Mouse (Mus musculus) midbrain, embryonic 14.5 days (tissue): ENCODE data around the gene Adgrl1. TPM values are rescaled to one million over a fixed set of nuclear protein-coding genes. Genes with fewer than 3 reads are reported as not detected.

ENCODE experiments used
- ATAC-seq: fragments of 200-750 bp; cut with Nextera tagmentation; 2 replicates; pipeline ENCODE4 v1.8.0; 2017; ENCODE audit warnings: moderate number of reproducible peaks, moderate library complexity; ENCODE audit not compliant: low FRiP score, low TSS enrichment
- DNase-seq: peaks from one replicate; pipeline ENCODE4 v3.0.0-alpha.2; 2015
- H3K27ac ChIP-seq: fragments of 300-500 bp; sonication (generic); replicated peaks from 2 replicates; pipeline ENCODE4 v1.5.1; 2014; ENCODE audit warnings: mild to moderate bottlenecking, low read depth, low read length, moderate library complexity
- H3K27me3 ChIP-seq: fragments of 300-500 bp; sonication (generic); 2 replicates; pipeline ENCODE4 v1.6.1; 2014; ENCODE audit warnings: low read length, control low read depth, mixed read lengths; ENCODE audit not compliant: control insufficient read depth, insufficient read depth
- H3K36me3 ChIP-seq: fragments of 300-500 bp; sonication (generic); 2 replicates; pipeline ENCODE4 v1.6.1; 2014; ENCODE audit warnings: low read length, control low read depth; ENCODE audit not compliant: control insufficient read depth, insufficient read depth
- H3K4me1 ChIP-seq: fragments of 300-500 bp; sonication (generic); 2 replicates; pipeline ENCODE4 v1.6.1; 2014; ENCODE audit warnings: mild to moderate bottlenecking, antibody characterized with exemption, low read length, control low read depth; ENCODE audit not compliant: control insufficient read depth, insufficient read depth
- H3K4me2 ChIP-seq: fragments of 300-500 bp; sonication (generic); 2 replicates; pipeline ENCODE4 v1.6.1; 2014; ENCODE audit warnings: mild to moderate bottlenecking, low read length, moderate library complexity
- H3K4me3 ChIP-seq: fragments of 300-500 bp; sonication (generic); replicated peaks from 2 replicates; pipeline ENCODE4 v1.5.1; 2014; ENCODE audit warnings: low read depth, low read length
- H3K9ac ChIP-seq: fragments of 300-500 bp; sonication (generic); replicated peaks from 2 replicates; pipeline ENCODE4 v1.6.1; 2014; ENCODE audit warnings: mild to moderate bottlenecking, low read length, moderate library complexity
- H3K9me3 ChIP-seq: fragments of 300-500 bp; sonication (generic); 2 replicates; pipeline ENCODE4 v1.6.1; 2016; ENCODE audit warnings: low read length, control low read depth, mixed read lengths; ENCODE audit not compliant: control insufficient read depth
- WGBS: fragments of 180-500 bp; shearing (Covaris S2); extraction: QIAGEN DNeasy Blood & Tissue Kit; methylation state at CpG from one replicate; pipeline ENCODE4 v1.1.7; 2014; 5-methylcytosine and 5-hydroxymethylcytosine counted together
- polyA plus RNA-seq: library from polyadenylated mRNA; unstranded; fragments of >200 nt; fragmentation: Nextera tagmentation; extraction: Ambion mirVana; gene quantifications from 2 replicates; pipeline ENCODE4 v1.2.1, GENCODE M21; 2014

Gene Adgrl1
- polyA plus RNA-seq, 1 experiment from 2014 or later = 77.2 TPM

DNA sequence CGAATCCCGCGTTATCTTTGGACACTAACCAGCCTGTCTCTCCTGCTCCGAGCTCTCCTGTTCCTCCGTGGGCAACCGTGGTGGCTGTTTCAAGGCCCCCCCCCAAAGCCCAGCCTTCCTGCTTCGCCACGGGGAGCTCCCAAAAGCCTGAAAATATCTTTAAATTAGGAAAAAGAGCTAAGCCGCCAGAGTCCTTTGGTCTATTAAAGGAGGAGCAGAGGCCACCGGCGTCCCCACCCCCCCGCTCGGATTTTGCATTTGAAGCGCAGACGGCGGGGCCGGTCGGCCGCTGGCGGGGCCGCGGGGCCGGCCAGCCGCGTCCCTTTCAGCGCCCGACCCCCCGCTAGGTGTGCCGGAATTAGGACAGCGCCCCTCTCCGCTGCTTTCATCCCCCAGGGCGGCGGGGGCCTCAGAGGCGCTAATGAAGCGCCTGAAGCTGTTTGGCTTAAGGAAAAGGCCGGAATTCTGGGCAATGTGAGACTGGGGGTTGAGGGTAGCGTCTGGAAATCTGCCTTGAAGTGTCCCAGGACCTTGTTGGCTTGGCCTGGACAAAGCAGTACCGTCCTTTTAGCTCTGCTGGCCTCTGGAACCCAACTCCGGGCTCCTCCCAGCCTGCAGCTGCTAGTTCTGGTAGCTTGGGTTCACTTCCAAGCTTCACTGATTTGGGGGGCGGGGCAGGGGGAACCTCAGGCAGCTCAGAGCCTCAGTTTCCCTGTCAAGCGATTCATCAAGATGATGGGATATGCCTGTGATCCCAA, 23.6 kb upstream of the Adgrl1 start:
- H3K9me3 ChIP-seq = peaks cover 4% of the 10 kb centered on the region; the same call in 1 of the 2 replicates
- H3K36me3 ChIP-seq = no peaks in the 10 kb centered on the region
- DNase-seq (peak; percentile 68), ATAC-seq (peak; percentile 24)
- H3K27me3 ChIP-seq = 0 out of 2 replicates have a peak, but pooled peaks cover 4% of the 10 kb centered on the region
- peak overlapping the region; percentile 73 for H3K9ac ChIP-seq
- H3K4me2 ChIP-seq = peak overlapping the region; percentile 85
- WGBS = 2% methylated on average over 41 of the region's 41 CpGs
- peak overlapping the region; percentile 88 for H3K27ac ChIP-seq
- peaks cover 22% of the 10 kb centered on the region for H3K4me1 ChIP-seq
- peak overlapping the region; percentile 66 for H3K4me3 ChIP-seq

DNA sequence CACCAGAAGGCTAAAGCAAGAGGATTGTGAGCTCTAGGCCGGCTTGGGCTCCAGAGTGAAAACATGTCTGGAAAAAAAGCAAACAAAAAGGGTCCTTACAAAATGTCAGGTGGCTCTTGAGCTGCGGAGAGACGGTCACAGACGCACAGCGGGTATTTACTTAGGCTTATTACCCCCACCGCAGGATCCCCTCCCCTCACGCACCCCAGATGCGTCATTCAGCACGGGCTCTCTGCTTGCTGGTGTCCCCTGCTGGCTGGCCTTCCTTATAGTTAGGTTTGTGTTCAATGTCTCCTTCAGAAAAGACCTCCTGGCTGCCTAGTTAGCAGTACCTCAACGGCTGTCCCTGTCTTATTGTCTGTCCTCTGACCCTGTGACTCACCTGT, 23.1 kb upstream of the Adgrl1 start:
- WGBS = 3% methylated on average over 10 of the region's 10 CpGs
- Histone ChIP-seq H3K4me2 (peak overlapping the region; percentile 85), H3K27ac (peak overlapping the region; percentile 88; the same call in 1 of the 2 replicates), H3K27me3 (0 out of 2 replicates have a peak, but pooled peaks cover 4% of the 10 kb centered on the region), H3K9me3 (no peaks in the 10 kb centered on the region; the same call in 1 of the 2 replicates), H3K36me3 (no peaks in the 10 kb centered on the region), H3K4me3 (peak overlapping the region; percentile 66), H3K9ac (no peak overlapping the region), H3K4me1 (peaks cover 22% of the 10 kb centered on the region)
- DNase-seq (peak; percentile 67), ATAC-seq (no peak)

DNA sequence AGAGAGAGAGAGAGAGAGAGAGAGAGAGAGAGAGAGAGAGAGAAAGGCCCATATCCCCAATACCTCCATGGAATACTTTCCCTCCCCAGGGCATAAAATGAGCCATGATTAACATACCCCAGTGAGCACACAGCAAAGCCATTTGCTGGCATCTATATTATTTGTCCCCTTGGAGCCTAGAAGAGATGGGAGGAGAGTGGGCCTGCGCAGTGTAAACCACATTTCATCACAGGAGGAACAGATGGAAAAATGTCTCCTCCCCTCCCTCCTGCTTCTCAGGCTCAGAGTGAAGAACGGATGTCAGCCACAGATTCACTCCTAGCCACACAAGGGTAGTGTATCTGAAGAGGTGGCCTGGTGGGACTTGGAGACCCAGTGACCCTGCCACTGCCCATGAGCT, 11.5 kb upstream of the Adgrl1 start:
- DNase-seq = no peak
- WGBS = 78% methylated on average over 2 of the region's 2 CpGs
- no peaks in the 10 kb centered on the region for H3K27me3 ChIP-seq
- no peak overlapping the region for H3K4me2 ChIP-seq
- no peak for ATAC-seq
- no peaks in the 10 kb centered on the region for H3K4me1 ChIP-seq
- no peak overlapping the region for H3K9ac ChIP-seq
- H3K27ac ChIP-seq = no peak overlapping the region
- no peak overlapping the region for H3K4me3 ChIP-seq
- no peaks in the 10 kb centered on the region for H3K36me3 ChIP-seq
- no peaks in the 10 kb centered on the region for H3K9me3 ChIP-seq

DNA sequence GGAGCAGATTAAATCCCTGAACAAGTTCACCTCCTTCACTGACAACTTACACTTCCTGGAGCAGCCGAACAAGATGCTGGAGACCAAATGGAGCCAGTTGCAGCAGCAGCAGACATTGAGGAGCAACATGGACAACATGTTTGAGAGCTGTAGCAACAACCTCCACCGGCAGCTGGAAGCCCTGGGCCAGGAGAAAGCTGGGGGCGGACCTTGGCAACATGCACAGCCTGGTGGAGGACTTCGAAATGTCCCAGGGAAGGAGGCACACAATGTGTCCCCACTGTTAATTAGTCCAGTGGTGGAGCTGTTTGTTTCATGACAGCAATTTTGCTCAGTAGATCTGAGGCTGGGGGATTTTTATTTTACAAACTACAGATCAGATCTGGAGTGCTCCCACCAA, 7.8 kb upstream of the Adgrl1 start:
- H3K9ac ChIP-seq = no peak overlapping the region
- no peaks in the 10 kb centered on the region for H3K36me3 ChIP-seq
- H3K27me3 ChIP-seq = no peaks in the 10 kb centered on the region; the same call in 1 of the 2 replicates
- DNase-seq (no peak), ATAC-seq (no peak)
- H3K4me1 ChIP-seq = 0 out of 2 replicates have a peak, but pooled peaks cover 2% of the 10 kb centered on the region
- no peak overlapping the region for H3K27ac ChIP-seq
- no peak overlapping the region for H3K4me3 ChIP-seq
- no peaks in the 10 kb centered on the region for H3K9me3 ChIP-seq
- WGBS = 82% methylated on average over 4 of the region's 4 CpGs
- no peak overlapping the region for H3K4me2 ChIP-seq

DNA sequence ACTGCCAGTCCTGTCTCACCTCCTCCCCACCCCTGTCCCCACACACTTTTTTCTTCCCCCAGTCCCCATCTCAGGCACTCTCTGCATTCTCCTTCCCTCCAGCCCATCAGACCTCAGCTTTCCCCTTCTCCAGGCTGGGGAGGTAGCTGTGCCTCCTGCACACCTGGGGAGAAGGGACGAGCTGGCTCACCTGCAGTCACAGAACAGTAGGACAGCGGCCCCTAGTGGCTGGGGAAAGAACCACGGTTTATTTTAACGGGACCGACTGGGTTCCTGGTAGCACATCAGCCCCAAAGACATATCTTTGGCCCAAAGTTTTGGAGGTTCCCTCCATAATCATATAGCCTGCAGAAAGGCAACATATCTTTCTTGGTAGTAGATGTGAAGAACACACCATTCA, 6.0 kb upstream of the Adgrl1 start:
- Histone ChIP-seq H3K4me1 (peaks cover 17% of the 10 kb centered on the region), H3K27me3 (no peaks in the 10 kb centered on the region; the same call in 1 of the 2 replicates), H3K9ac (no peak overlapping the region), H3K36me3 (no peaks in the 10 kb centered on the region), H3K27ac (no peak overlapping the region), H3K4me2 (no peak overlapping the region), H3K4me3 (no peak overlapping the region), H3K9me3 (no peaks in the 10 kb centered on the region)
- no peak for ATAC-seq
- DNase-seq = peak; percentile 81
- 5% methylated on average over 5 of the region's 5 CpGs for WGBS

DNA sequence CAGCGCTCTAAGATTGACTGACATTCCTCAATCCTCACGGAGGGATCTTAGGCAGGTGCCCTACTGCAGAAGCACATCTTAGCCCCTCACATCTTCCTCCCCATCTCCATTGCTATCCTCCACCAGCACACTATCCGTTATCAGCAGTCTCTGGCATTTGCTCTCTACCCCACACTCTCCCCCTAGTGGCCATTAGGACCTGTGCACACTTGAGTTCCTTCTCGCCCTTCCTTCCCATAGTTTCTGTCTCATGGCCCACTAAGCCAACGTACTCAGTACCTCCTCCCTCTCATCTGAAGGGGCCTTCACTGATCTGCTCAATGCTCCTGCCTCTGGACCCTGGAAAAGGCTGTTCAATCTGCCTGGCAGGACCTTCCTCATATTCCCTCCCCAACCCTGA, 4.0 kb upstream of the Adgrl1 start:
- DNase-seq (peak; percentile 81), ATAC-seq (no peak)
- Histone ChIP-seq H3K27me3 (no peaks in the 10 kb centered on the region; the same call in 1 of the 2 replicates), H3K9me3 (no peaks in the 10 kb centered on the region), H3K4me1 (peaks cover 17% of the 10 kb centered on the region), H3K9ac (no peak overlapping the region), H3K36me3 (no peaks in the 10 kb centered on the region), H3K4me2 (no peak overlapping the region), H3K4me3 (no peak overlapping the region), H3K27ac (no peak overlapping the region)
- 6% methylated on average over 5 of the region's 5 CpGs for WGBS

DNA sequence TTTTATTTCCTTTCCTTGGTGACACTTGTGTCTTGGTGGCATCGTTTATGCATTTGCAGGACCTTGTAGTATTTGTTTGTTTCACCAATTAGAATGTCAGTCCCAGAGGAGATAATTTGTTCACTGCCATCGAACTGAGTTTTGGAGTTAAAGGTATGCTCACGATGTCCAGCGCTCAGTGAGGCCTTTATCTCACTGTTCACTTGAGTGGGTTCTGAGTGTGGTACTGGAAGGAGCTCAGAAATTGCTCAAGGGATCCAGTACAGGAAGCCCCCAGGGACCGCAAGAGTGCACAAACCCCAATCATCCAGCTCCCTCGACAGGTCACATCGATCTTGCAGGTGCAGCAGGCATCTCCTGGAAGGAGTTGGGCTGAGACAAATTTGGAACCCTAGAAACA, 3.4 kb upstream of the Adgrl1 start:
- 85% methylated on average over 7 of the region's 7 CpGs for WGBS
- no peak for ATAC-seq

DNA sequence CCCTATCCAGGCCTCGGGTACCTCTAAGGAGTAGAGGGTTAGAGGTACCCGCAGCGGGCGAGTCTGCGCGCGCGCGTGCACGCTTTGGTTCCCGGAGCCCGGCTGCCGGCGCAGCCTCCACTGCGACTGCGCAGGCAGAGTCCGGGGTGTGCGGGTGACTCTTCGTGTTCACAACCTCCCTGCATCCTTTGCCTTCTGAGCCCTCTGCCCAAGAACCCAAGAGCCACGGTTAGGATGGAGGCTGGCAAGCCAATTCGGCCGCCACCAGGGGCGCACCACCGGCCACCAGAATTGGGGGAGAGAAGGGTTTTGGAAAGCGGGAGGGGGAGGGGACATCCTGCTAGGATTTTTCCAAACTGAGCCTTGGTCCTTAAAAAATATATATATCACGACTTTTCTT, 2.7 kb upstream of the Adgrl1 start:
- Histone ChIP-seq H3K9me3 (no peaks in the 10 kb centered on the region), H3K4me2 (peak overlapping the region; percentile 60), H3K4me1 (peaks cover 24% of the 10 kb centered on the region), H3K4me3 (peak overlapping the region; percentile 22), H3K27ac (0 out of 2 replicates have a peak overlapping the region, but pooled peaks have one; percentile 33), H3K36me3 (no peaks in the 10 kb centered on the region), H3K9ac (peak overlapping the region; percentile 26; the same call in 1 of the 2 replicates), H3K27me3 (no peaks in the 10 kb centered on the region; the same call in 1 of the 2 replicates)
- DNase-seq (peak; percentile 78), ATAC-seq (no peak)
- WGBS = 3% methylated on average over 26 of the region's 26 CpGs

More for the DNA sequence above, 3.4 kb upstream of the Adgrl1 start:
- Histone ChIP-seq H3K4me1 (peaks cover 17% of the 10 kb centered on the region), H3K36me3 (no peaks in the 10 kb centered on the region), H3K27me3 (no peaks in the 10 kb centered on the region; the same call in 1 of the 2 replicates), H3K9ac (no peak overlapping the region), H3K27ac (no peak overlapping the region), H3K4me3 (no peak overlapping the region), H3K4me2 (peak overlapping the region; percentile 60; the same call in 1 of the 2 replicates), H3K9me3 (no peaks in the 10 kb centered on the region)
- no peak for DNase-seq

DNA sequence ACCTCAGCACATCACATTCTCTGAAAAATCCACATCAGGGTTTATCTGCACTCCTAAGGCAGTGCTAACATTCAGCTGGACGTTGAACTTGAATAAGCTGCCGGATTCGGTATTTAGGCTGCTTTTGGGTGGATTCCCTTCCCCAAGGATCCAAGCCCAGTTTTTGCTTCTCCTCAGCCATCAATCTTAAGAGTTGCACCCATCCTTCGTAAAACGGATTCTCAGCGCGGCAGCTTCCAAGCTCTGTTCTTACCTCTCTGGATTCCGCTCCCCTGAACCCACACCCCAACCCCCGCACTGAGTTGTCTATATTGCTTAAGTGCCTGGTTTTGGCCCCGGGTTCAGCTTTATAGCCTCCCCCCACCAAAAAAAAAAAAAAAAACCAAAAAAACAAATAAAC, 1.4 kb upstream of the Adgrl1 start:
- H3K27me3 ChIP-seq = no peaks in the 10 kb centered on the region; the same call in 1 of the 2 replicates
- H3K36me3 ChIP-seq = no peaks in the 10 kb centered on the region
- peak overlapping the region; percentile 99 for H3K4me3 ChIP-seq
- peaks cover 35% of the 10 kb centered on the region for H3K4me1 ChIP-seq
- no peaks in the 10 kb centered on the region for H3K9me3 ChIP-seq
- DNase-seq (peak; percentile 71), ATAC-seq (no peak)
- 4% methylated on average over 10 of the region's 10 CpGs for WGBS
- peak overlapping the region; percentile 99 for H3K9ac ChIP-seq
- H3K4me2 ChIP-seq = peak overlapping the region; percentile 60
- H3K27ac ChIP-seq = peak overlapping the region; percentile 99
